In genomic region chr4:3090378-3090735, GRCm38 (mm10) we compare ENCODE assay signal across 10 mouse cellular contexts.
DNase-seq lines count a peak whose midpoint lies in the region; ATAC-seq lines count a peak whose summit lies in the region.
"Had no signal": no experiment of that assay in that cellular context is flagged by ENCODE, and none has a peak within 500 bp of the region (broad histone marks: within the 10 kb centered on the region; RNA-seq: fewer than 3 reads in every experiment).

No protein-coding gene starts in this region.

- H3K27me3 ChIP-seq in limb, embryonic 11.5 days (ENCODE audit: control insufficient read depth, insufficient read depth, low read length): no peaks in the 10 kb centered on the region
- no peaks in the 10 kb centered on the region for H3K27me3 ChIP-seq in limb, embryonic 10.5 days (ENCODE audit: low read depth, poor library complexity, severe bottlenecking)
- H3K27me3 ChIP-seq: limb, embryonic 12.5 days had no signal

- WGBS in limb, embryonic 11.5 days: 84% methylated on average over 11 of the region's 11 CpGs
- 73% methylated on average over 11 of the region's 11 CpGs for WGBS in limb, embryonic 10.5 days

- H3K4me1 ChIP-seq in limb, embryonic 11.5 days (ENCODE audit: control insufficient read depth, insufficient read depth, low read length): no peaks in the 10 kb centered on the region
- no peaks in the 10 kb centered on the region for H3K4me1 ChIP-seq in limb, embryonic 10.5 days
- H3K4me1 ChIP-seq: limb, embryonic 12.5 days had no signal

- no peak overlapping the region for H3K4me2 ChIP-seq in limb, embryonic 11.5 days (ENCODE audit: low read depth, severe bottlenecking)
- H3K4me2 ChIP-seq: limb, embryonic 12.5 days had no signal

- no peak overlapping the region for H3K4me3 ChIP-seq in limb, embryonic 11.5 days (ENCODE audit: low read depth, low read length)
- no peak overlapping the region for H3K4me3 ChIP-seq in limb, embryonic 10.5 days
- H3K4me3 ChIP-seq: limb, embryonic 12.5 days had no signal

- DNase-seq in limb, embryonic 11.5 days (ENCODE audit: low spot score): peak; percentile 8
- no peak for DNase-seq in limb, embryonic 10.5 days (ENCODE audit: low spot score)
- peak; percentile 31 for DNase-seq in naive thymus-derived CD4-positive, alpha-beta T cell, adult 2 months (ENCODE audit: low read depth)
- no peak for DNase-seq in adrenal gland, postnatal 10 days
- no peak for DNase-seq in frontal cortex, postnatal 14 days (ENCODE audit: low spot score in 2 of 2)
- DNase-seq in adrenal gland, postnatal 25 days: no peak
- DNase-seq: gastrocnemius, postnatal 25 days had no signal

- no peak overlapping the region for H3K27ac ChIP-seq in limb, embryonic 11.5 days (replicated peaks; ENCODE audit: low read depth, low read length)
- no peak overlapping the region for H3K27ac ChIP-seq in limb, embryonic 10.5 days
- H3K27ac ChIP-seq: limb, embryonic 12.5 days had no signal

- H3K9me3 ChIP-seq in limb, embryonic 11.5 days (ENCODE audit: control insufficient read depth, low read length): peaks cover 27% of the 10 kb centered on the region
- peaks cover 30% of the 10 kb centered on the region for H3K9me3 ChIP-seq in limb, embryonic 10.5 days (replicated peaks)

- H3K36me3 ChIP-seq in limb, embryonic 11.5 days (ENCODE audit: control insufficient read depth, insufficient read depth, low read length): 0 out of 2 replicates have a peak, but pooled peaks cover 1% of the 10 kb centered on the region
- no peaks in the 10 kb centered on the region for H3K36me3 ChIP-seq in limb, embryonic 10.5 days
- H3K36me3 ChIP-seq: limb, embryonic 12.5 days had no signal

- H3K9ac ChIP-seq in limb, embryonic 11.5 days (ENCODE audit: low read length): no peak overlapping the region
- H3K9ac ChIP-seq: limb, embryonic 12.5 days had no signal

- ATAC-seq in limb, embryonic 11.5 days (ENCODE audit: insufficient number of reproducible peaks, low FRiP score, low TSS enrichment, low read depth): peak; percentile 50; the same call in 1 of the 2 replicates
- ATAC-seq in activated CD4-positive, CD25-positive, alpha-beta regulatory T cell, adult 4 months: peak; percentile 56
- peak; percentile 52 to 61 for ATAC-seq in hematopoietic stem cell, adult 5-6 weeks (replicated peaks in 1 of 2; ENCODE audit: insufficient read depth in 1 of 2, low FRiP score in 2 of 2, low TSS enrichment in 1 of 2, low read depth in 1 of 2, poor library complexity in 2 of 2, severe bottlenecking in 2 of 2)

Comparison
In these comparisons a context has a peak if more than half of its experiments do, and no peak if none do; other contexts are left out.
1. DNase-seq: peak in limb, embryonic 11.5 days (single experiment) and naive thymus-derived CD4-positive, alpha-beta T cell, adult 2 months (single experiment); none in limb, embryonic 10.5 days (single experiment), adrenal gland, postnatal 10 days (single experiment), frontal cortex, postnatal 14 days (0 of 2) and adrenal gland, postnatal 25 days (single experiment).
2. Peak in every context shown above with its lines, with median percentiles within 50 percentile points of each other: ATAC-seq.